Mouse (Mus musculus): ENCODE data around the gene Vasn.
"Not testable (repeated sequence)": the region's sequence is repeated elsewhere in the genome, so short reads cannot be mapped to it uniquely, and the experiment has no call there.

The Vasn gene

DNA sequence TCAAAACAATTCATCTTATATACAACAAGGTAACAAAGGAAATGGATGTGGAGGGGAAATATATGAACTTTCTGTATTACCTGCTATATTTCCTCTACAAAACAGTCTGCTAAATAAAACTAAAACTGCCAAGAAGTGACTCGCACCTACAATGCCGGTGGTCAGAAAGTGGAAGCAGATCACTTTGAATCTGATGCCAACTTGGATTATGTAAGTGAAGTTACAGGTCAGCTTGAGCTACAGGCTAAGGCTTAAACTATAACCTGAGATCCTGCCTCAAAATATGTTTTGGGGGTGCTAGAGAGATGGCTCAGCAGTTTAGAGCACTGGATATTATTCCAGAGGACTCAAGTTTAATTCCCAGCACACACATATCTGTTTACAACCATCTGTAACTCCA is 26.0 kb downstream of the Vasn start:
- DNase-seq (ENCODE audit: low spot score in 2 of 2) = no peak

DNA sequence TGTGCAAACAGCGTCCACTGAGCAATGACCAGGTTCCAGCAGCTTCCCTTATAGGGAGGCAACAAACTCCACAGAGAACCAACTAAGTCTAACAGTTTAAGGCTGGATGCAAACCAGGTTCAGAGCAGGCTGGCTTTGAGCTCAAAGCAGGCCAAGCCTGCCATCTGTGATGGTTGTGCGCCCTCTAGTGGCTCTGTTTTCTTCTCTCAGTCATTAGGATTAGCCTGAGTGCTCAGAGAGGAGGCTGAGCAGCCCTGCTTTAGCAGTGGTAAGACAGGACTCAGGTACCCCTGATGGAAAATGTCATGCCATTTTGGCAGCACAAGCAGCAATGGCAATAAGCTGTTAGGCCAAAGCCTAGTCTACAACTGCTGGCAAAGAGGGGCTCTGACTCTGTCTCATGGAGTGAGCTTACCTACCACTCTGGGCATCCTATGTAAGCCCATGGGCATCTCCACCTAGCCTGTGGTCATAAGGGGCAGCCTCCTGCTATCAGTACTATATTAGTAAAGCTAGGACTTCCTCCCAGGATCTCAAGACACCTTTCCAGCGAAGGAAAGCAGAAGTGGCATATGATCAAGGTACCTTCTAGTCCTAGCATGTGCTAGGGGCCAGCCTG is 27.6 kb downstream of the Vasn start:
- peak in 1 of 2 experiments; percentile 80 for DNase-seq (ENCODE audit: low spot score in 2 of 2)

DNA sequence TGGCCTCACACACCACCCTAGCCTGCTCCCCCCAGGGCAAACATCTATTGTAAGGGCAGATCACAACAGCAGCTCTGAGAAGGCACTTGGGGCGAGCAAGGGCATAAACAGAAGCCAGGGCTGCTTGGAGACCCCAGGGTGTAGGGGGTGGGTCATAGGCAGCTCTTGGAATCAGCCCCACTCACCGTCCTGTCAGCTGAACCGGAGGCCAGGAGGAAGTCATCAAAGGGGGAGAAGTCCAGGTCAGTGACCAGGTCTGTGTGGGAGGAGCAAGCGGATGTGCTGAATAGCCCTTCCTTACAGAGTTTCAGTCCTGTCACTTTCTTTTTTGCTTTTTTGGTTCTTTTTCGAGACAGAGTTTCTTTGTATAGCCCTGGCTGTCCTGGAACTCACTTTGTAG is 30.6 kb downstream of the Vasn start:
- DNase-seq (ENCODE audit: low spot score in 2 of 2) = no peak

DNA sequence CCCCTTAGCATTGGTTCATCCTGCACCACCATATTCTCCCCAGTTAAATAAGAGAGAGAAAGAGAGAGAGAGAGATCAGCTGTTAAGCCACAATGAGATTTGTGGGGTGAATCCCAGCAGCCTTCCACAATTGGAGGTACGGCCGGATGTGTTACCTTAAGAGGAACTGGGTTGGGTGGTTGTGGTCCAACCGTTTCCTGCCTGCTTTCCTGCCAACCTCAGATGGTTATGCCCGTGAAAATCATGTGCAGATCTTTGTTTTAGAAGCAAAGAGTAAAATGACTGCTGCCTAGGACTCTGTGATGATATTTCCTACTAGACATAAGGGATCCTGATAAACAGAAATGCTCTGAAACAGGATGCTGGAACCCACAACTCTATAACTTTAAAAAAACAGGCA is 34.4 kb downstream of the Vasn start:
- no peak for DNase-seq (ENCODE audit: low spot score in 2 of 2)

DNA sequence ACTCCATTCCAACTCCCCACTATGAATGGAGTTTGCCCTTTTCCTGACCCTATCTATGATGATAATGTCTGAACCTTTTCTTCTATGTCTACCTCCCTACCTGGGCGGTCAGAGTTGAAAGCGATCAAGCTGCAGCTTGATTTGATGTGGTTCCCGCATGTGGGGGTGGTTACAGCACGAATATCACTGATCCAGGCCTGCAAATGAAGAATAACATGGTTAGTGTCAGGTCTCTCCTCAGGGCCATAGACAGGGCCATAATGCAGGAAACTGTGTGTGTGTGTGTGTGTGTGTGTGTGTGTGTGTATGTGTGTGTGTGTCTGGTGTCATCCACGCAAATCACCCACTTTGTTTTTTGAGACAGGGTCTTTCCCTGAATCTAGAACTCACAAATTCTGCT is 37.1 kb downstream of the Vasn start:
- no peak for DNase-seq (ENCODE audit: low spot score in 2 of 2)

DNA sequence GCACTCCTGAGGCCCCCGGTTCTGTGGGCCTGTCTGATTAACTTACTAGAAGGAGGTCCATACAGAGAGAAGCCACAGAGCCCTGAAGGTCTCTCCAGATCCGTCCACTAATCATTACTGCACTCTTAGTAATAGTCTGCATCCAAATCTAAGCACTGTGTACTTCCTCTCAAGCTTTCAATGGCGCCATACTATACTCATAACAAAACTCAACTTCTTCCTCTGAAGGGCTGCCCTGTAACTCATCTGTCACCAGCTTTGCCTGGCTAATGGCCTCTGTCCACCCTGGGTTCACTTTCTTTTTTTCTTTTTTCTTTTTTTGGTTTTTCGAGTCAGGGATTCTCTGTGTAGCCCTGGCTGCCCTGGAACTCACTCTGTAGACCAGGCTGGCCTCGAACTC is 38.3 kb downstream of the Vasn start:
- DNase-seq (ENCODE audit: low spot score in 2 of 2) = no peak

DNA sequence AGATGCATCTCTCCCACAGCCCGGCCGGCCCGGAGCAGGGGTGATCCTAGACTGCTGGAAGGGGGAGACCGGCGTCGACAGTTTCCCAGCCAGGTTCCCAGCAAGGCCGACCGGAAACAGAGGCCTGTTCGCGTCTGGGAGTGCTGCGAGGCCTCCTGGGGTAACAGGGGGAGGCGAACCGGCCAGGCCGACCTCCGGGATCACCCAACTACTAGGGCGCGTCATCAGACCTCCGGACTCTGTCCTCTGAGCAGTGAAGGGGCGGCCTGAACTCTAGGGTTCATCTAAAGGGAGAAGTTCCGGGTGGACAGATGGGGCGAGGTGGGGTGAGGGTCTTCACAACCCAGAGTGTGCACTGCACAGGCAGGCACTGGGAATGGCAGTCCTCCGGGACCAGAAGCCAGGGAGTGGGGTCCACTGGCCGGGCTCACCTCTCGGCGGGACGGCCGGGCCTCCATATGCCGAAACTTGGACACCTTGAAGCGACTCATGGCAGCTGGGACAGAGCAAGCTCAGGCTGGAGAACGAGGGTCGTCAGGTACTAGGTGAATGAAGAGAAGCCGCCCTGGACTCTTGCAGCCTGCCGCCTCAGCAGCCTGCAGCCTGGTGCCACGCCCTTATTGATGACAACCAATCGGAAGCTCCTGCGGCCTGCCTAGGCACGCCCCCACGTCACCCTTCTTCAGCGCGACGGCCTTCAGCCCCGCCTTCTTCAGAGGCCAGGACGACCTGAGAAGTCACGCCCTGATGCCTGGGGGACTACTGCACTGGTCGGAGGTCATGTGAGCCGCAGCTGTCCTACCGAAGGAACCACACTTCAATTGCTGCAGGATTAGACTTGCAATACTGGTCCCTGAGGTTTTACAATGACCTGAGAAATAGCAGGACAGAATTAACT is 39.6 kb downstream of the Vasn start, which contains the start of gene Coro7:
Gene Coro7, minus strand, starts transcription at position 657 of the 898 bp plus-strand sequence.
- DNase-seq (ENCODE audit: low spot score in 2 of 2) = peak; percentile 81 to 86

DNA sequence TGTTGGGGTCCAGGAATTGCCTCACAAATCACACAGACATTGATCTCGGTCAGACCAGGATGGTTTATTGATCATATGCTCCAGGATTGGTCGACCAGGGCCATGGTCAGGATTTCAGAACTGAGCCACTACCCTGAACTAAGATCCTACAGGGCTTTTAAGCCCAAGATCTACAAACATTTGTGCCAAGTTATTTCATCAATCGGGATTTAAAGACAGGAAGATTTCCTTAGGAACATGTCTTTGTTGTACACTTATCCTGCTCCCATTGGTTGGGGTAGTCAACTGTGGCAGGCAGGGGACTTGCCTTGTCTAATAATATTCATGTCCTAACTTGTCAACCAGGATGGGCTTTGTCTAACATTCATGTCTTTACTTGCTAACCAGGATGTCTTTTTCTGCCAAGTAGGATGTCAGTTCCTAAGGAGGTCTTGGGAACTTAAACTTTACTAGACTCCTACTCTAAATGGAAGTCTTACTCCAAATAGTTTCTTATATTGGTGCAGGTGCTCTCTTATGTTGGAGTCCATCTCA is 41.2 kb downstream of the Vasn start:
- not testable (repeated sequence) for DNase-seq (ENCODE audit: low spot score in 2 of 2)

DNA sequence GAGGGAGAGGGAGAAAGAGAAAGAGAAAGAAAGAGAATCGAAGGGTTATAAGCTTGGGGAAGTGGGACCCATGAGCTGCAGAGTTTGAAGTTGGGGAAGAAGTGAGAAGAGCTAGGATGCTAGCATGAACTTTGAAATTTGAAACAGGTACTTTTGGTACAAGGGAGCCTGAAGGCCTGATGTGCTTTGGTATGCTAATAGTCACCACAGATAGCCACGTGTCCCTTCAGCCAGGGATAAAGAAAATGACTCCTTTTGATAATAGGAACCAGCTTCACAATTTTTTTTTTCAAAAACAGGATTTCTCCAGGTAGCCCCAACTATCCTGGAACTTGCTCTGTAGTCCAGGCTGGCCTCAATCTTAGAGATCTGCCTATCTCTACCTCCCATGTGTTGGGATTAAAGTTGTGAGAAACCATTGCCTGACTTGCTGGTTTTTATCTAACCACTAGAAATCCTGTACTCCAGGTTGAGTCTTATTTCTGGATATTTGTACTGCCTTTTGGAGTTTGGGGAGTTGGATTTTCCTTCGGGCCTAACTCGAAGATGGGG is 43.0 kb downstream of the Vasn start:
- no peak for DNase-seq (ENCODE audit: low spot score in 2 of 2)

DNA sequence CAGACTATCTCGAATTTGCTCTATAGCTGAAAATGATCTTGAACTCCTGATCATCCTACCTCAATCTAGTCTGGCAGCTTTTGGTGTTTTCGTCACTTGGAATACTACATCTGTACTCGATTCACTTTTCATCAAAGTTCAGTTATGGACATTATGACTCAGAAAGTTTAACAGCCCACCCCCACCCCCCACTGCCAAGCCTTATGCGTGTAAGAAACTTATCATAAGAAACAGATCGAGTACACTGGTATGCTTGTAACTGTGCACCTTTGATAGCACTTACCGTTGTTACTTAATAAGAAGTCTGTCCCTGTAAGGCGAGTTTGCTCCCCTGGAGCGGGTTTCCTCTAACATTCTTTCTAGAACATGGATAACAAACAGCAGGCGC is 43.4 kb downstream of the Vasn start:
- DNase-seq (ENCODE audit: low spot score in 2 of 2) = no peak

DNA sequence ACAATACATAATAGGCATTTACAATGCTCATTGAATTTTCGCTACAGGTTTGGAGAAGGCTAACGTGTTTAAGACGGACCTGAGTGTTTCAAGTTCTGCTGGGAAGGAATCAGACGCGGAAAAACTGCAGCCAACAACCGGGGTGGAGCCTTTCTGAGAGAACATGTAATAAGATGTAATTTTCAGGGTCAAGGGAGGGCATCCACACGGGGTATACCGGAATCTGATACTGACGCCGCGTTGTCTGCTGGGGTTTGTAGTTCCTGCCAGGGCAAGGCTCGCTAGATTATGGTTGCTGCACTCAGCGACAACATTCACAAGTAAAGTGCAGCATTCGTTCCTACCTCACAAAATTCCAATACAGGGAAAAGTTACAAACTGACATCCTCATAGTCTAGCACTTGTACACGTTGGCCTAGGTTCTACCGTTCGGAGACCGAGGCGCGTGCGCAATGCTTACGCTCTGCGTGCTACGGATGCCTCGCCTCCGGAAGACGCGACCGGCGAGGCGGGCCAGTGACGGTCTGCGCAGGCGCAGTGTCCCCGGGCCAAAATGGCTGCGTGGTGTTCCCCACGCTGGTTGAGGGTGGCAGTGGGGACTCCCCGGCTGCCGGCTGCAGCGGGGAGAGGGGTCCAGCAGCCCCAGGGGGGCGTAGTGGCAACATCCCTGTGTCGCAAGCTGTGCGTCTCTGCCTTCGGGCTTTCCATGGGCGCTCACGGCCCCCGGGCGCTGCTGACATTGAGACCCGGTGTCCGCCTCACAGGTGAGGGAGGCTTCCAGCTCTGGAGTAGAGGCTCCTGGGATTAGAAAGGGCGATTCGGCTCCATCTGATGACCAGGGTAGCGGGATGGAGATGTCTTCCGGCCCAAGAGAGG is 44.1 kb downstream of the Vasn start:
- peak; percentile 89 to 95 for DNase-seq (ENCODE audit: low spot score in 2 of 2)

DNA sequence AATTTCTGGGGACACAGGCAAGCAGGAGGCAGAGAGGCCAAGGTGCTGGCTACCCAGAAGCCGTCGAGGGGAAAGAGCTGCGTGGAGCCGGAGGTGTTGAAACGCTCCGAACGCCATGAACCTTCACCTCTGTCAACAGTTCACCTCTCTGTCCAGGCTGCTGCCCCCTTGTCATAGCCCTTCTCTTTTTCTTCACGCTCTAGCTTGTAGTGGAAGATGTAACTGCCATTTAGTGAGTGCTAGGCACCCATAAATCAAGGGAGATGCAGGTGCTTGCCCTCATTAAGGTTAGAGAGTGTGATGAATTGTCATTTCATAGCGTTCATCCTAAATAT is 44.7 kb downstream of the Vasn start:
- no peak for DNase-seq (ENCODE audit: low spot score in 2 of 2)

DNA sequence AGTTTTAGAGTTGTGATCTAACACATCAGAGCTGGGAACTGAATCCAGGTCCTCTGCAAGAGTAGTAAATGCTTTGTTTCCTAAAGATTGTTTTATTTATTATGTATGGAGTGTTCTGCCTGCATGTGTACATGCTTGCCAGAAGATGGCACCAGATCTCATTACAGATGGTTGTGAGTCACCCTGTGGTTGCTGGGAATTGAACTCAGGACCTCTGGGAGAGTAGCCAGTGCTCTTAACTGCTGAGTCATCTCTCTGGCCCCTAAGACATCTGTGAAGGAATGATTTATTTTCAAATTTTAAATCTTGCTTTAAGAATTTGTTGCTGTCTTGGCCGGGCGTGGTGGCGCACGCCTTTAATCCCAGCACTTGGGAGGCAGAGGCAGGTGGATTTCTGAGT is 49.6 kb downstream of the Vasn start:
- not testable (repeated sequence) for DNase-seq (ENCODE audit: low spot score in 2 of 2)
